Mouse (Mus musculus): Measurements from ENCODE around the gene Acsbg1. TPM values are rescaled to one million over a fixed set of nuclear protein-coding genes. Genes with fewer than 3 reads are reported as not detected.

Acsbg1 gene
- total RNA-seq, 1 experiment: 2.7 TPM

DNA sequence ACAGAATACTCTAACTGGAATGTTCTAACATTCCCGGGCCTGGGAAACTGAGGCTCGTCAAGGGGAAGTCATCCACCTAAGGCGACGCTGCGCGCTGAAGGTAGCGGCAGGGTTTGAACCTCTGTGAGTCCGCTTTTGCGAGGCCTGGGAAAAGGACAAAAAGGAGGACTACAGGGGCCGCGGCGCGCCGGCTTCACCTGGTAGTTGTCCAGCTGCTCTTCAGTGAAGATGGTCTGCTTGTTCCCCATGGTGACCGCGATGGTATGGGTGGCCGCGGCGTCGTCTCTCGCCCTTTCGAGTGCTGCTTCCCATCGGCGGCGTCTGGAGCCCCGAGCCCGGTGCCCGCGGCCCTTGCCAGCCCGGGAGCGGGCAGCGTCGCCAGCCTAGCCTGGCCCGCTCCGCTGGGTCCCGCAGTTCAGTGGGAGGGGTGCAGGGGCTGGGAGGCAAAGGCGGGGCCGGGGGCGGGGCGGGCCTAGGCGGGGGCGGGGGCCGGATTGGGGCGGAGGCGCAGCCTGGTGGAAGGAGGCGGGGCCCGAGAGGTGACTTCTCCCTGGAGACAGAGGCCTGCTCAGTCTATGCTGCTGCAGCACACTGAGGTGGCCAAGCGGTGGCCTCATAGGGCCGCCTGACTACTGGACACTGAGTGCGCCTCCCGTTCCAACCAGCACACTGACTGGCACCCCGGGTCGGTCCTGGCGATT, 101.7 kb downstream of the Acsbg1 start, which contains the start of gene Cib2:
Gene Cib2 (minus strand): TSS at position 448 of the 701 bp plus-strand sequence.
- H3K27ac ChIP-seq (ENCODE audit: insufficient read depth, low read depth, low read length, poor library complexity, severe bottlenecking): no peak within 1 kb of the TSS
- no peaks in the 10 kb centered on the region for H3K9me3 ChIP-seq (ENCODE audit: control insufficient read depth, insufficient read depth, low read depth, low read length)
- TF ChIP-seq ZC3H11A (IDR thresholded peaks at IDR 0.05; ENCODE audit: borderline replicate concordance, low read depth, low read length) (no peak), HCFC1 (IDR thresholded peaks at IDR 0.05; ENCODE audit: borderline replicate concordance, insufficient read depth, low read length) (no peak), MAFK (IDR thresholded peaks at IDR 0.05; ENCODE audit: insufficient read depth, low read depth, low read length) (no peak), ZNF384 (IDR thresholded peaks at IDR 0.05; ENCODE audit: low read depth, low read length) (no peak), CHD2 (IDR thresholded peaks at IDR 0.05; ENCODE audit: low read depth, low read length) (no peak)
- peak; percentile 57 for DNase-seq (ENCODE audit: low read depth, low spot score)
- in situ Hi-C loops (cut with MboI; ENCODE audit: low sequenced_read_pairs in 2 of 2, unreplicated experiment in 2 of 2): no loop called here
- peak within 1 kb of the TSS; percentile 64; the same call in 1 of the 2 replicates for H3K9ac ChIP-seq (ENCODE audit: insufficient read depth, low read depth, low read length, poor library complexity, severe bottlenecking)
- peak within 1 kb of the TSS; percentile 79 to 81 for H3K4me3 ChIP-seq (ENCODE audit: insufficient read depth in 1 of 2, low read depth in 1 of 2, low read length in 2 of 2, poor library complexity in 1 of 2, severe bottlenecking in 1 of 2)
- no peaks in the 10 kb centered on the region for H3K36me3 ChIP-seq (ENCODE audit: control insufficient read depth, insufficient read depth, low read length, poor library complexity, severe bottlenecking)
- peaks cover 0 to 1% of the 10 kb centered on the region in 2 experiments; a peak in 1 of 4 replicates for H3K4me1 ChIP-seq (ENCODE audit: control insufficient read depth in 2 of 2, insufficient read depth in 2 of 2, low read length in 2 of 2, poor library complexity in 1 of 2)

DNA sequence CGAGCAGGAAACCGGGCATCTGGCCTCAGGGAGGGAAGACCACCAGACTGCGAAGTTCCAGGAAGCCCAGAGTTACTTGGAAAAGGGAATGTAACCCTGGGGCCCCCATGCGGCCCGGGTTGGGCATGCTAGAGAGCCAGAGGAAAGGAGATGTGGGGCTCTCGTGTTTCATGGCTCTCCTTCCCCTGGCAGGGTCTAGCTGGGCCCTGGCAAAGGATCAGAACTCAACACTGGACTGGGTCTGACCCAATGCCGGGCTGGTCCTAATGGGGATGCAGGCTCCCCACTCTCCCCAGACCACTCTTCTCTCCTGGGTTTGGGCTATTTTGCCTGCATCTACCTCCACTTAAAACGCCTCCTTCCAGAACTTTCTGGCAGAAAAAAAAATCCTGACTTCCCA, 102.9 kb downstream of the Acsbg1 start:
- no peaks in the 10 kb centered on the region for H3K9me3 ChIP-seq (ENCODE audit: control insufficient read depth, insufficient read depth, low read depth, low read length)
- no peak for DNase-seq (ENCODE audit: low read depth, low spot score)
- in situ Hi-C loops (cut with MboI; ENCODE audit: low sequenced_read_pairs in 2 of 2, unreplicated experiment in 2 of 2): no loop called here
- H3K9ac ChIP-seq (ENCODE audit: insufficient read depth, low read depth, low read length, poor library complexity, severe bottlenecking): no peak overlapping the region
- no peak overlapping the region for H3K27ac ChIP-seq (ENCODE audit: insufficient read depth, low read depth, low read length, poor library complexity, severe bottlenecking)
- no peaks in the 10 kb centered on the region; a peak in 1 of 4 replicates for H3K4me1 ChIP-seq (ENCODE audit: control insufficient read depth in 2 of 2, insufficient read depth in 2 of 2, low read length in 2 of 2, poor library complexity in 1 of 2)
- H3K36me3 ChIP-seq (ENCODE audit: control insufficient read depth, insufficient read depth, low read length, poor library complexity, severe bottlenecking): no peaks in the 10 kb centered on the region
- TF ChIP-seq ZC3H11A (IDR thresholded peaks at IDR 0.05; ENCODE audit: borderline replicate concordance, low read depth, low read length) (no peak), HCFC1 (IDR thresholded peaks at IDR 0.05; ENCODE audit: borderline replicate concordance, insufficient read depth, low read length) (no peak), CHD2 (IDR thresholded peaks at IDR 0.05; ENCODE audit: low read depth, low read length) (no peak), MAFK (IDR thresholded peaks at IDR 0.05; ENCODE audit: insufficient read depth, low read depth, low read length) (no peak), ZNF384 (IDR thresholded peaks at IDR 0.05; ENCODE audit: low read depth, low read length) (no peak)
- H3K4me3 ChIP-seq (ENCODE audit: insufficient read depth in 1 of 2, low read depth in 1 of 2, low read length in 2 of 2, poor library complexity in 1 of 2, severe bottlenecking in 1 of 2): no peak overlapping the region

- in situ Hi-C loops (cut with MboI; ENCODE audit: low sequenced_read_pairs in 2 of 2, unreplicated experiment in 2 of 2): no loop called here
- no peak for DNase-seq (ENCODE audit: low read depth, low spot score)
- Histone ChIP-seq H3K36me3 (ENCODE audit: control insufficient read depth, insufficient read depth, low read length, poor library complexity, severe bottlenecking) (no peaks in the 10 kb centered on the region), H3K4me3 (ENCODE audit: insufficient read depth in 1 of 2, low read depth in 1 of 2, low read length in 2 of 2, poor library complexity in 1 of 2, severe bottlenecking in 1 of 2) (no peak overlapping the region), H3K9ac (ENCODE audit: insufficient read depth, low read depth, low read length, poor library complexity, severe bottlenecking) (no peak overlapping the region), H3K27ac (ENCODE audit: insufficient read depth, low read depth, low read length, poor library complexity, severe bottlenecking) (no peak overlapping the region), H3K9me3 (ENCODE audit: control insufficient read depth, insufficient read depth, low read depth, low read length) (no peaks in the 10 kb centered on the region), H3K4me1 (ENCODE audit: control insufficient read depth in 2 of 2, insufficient read depth in 2 of 2, low read length in 2 of 2, poor library complexity in 1 of 2) (no peaks in the 10 kb centered on the region)
- no peak for TF ChIP-seq CHD2 (IDR thresholded peaks at IDR 0.05; ENCODE audit: low read depth, low read length)
- TF ChIP-seq MAFK (IDR thresholded peaks at IDR 0.05; ENCODE audit: insufficient read depth, low read depth, low read length): no peak
Observed at GRCm38 (mm10) chr9:54555044-54555443, 106.6 kb downstream of the Acsbg1 start.

Other genes with a start within 250 kb of the Acsbg1 start
- 11.6 and 13.5 TPM in 2 replicates for gene Dmxl2, start 160.2 kb downstream of the Acsbg1 start, total RNA-seq (2012; rRNA removed)
- gene Sh2d7, start 122.9 kb downstream of the Acsbg1 start, total RNA-seq (2012; rRNA removed): 0.16 and 0.18 TPM in 2 replicates
- gene Cib2, start 101.7 kb downstream of the Acsbg1 start, total RNA-seq (2012; rRNA removed): 1.0 and 1.4 TPM in 2 replicates
- 58.2 and 79.2 TPM in 2 replicates for gene Idh3a, start 75.5 kb downstream of the Acsbg1 start, total RNA-seq (2012; rRNA removed)
- gene Dnaja4, start 37.0 kb upstream of the Acsbg1 start, total RNA-seq (2012; rRNA removed): 0.79 and 1.3 TPM in 2 replicates
- 63.8 and 88.6 TPM in 2 replicates for gene Wdr61, start 72.6 kb upstream of the Acsbg1 start, total RNA-seq (2012; rRNA removed)
- gene Crabp1, start 102.9 kb upstream of the Acsbg1 start, total RNA-seq (2012; rRNA removed): 16.9 and 22.5 TPM in 2 replicates
- 40.3 and 51.0 TPM in 2 replicates for gene Ireb2, start 201.9 kb upstream of the Acsbg1 start, total RNA-seq (2012; rRNA removed)

Data from ES-E14 (cell line).